Mouse (Mus musculus) adipocyte (in vitro differentiated cells): ENCODE measurements around the gene Fam229b.
A peak's percentile ranks its signal among the peaks of the same experiment; 100 is the strongest.

ENCODE experiments used
- DNase-seq: peaks from one replicate; pipeline ENCODE4 v3.0.0-alpha.2; 2016; ENCODE audit warnings: low spot score

The Fam229b gene

GRCm38 (mm10) chr10:39133462-39134310 lies at the start of gene Fam229b, which contains the start of gene Tube1:
Gene Fam229b, minus strand, starts transcription at chr10:39133914.
Gene Tube1, plus strand, starts transcription at chr10:39133976.
- DNase-seq = peak; percentile 89

- no peak for DNase-seq
Observed at GRCm38 (mm10) chr10:39176981-39177380, 43.3 kb upstream of the Fam229b start.

GRCm38 (mm10) chr10:39173077-39173476 lies 39.4 kb upstream of the Fam229b start:
- DNase-seq = no peak

GRCm38 (mm10) chr10:39172540-39172931 lies 38.8 kb upstream of the Fam229b start:
- no peak for DNase-seq

- DNase-seq = peak; percentile 93
Observed at GRCm38 (mm10) chr10:39171603-39172539, 38.2 kb upstream of the Fam229b start.

- peak; percentile 90 for DNase-seq
Observed at GRCm38 (mm10) chr10:39171134-39171533, 37.4 kb upstream of the Fam229b start.

GRCm38 (mm10) chr10:39170706-39171105 lies 37.0 kb upstream of the Fam229b start:
- DNase-seq = no peak

- DNase-seq = peak; percentile 47
Observed at GRCm38 (mm10) chr10:39170181-39170580, 36.5 kb upstream of the Fam229b start.

- no peak for DNase-seq
Observed at GRCm38 (mm10) chr10:39169642-39170041, 35.9 kb upstream of the Fam229b start.

- no peak for DNase-seq
Observed at GRCm38 (mm10) chr10:39167611-39168010, 33.9 kb upstream of the Fam229b start.

GRCm38 (mm10) chr10:39165632-39166115 lies 32.0 kb upstream of the Fam229b start:
- no peak for DNase-seq

- no peak for DNase-seq
Observed at GRCm38 (mm10) chr10:39163694-39164093, 30.0 kb upstream of the Fam229b start, which contains the start of gene Ccn6. Gene Ccn6, minus strand, starts transcription at chr10:39163794.

- DNase-seq = no peak
Observed at GRCm38 (mm10) chr10:39162666-39163484, 29.2 kb upstream of the Fam229b start.

GRCm38 (mm10) chr10:39161406-39161805 lies 27.7 kb upstream of the Fam229b start:
- no peak for DNase-seq

- DNase-seq = no peak
Observed at GRCm38 (mm10) chr10:39158306-39158705, 24.6 kb upstream of the Fam229b start.

- peak; percentile 8 for DNase-seq
Observed at GRCm38 (mm10) chr10:39157321-39157720, 23.6 kb upstream of the Fam229b start.

- DNase-seq = no peak
Observed at GRCm38 (mm10) chr10:39156719-39157118, 23.0 kb upstream of the Fam229b start.

GRCm38 (mm10) chr10:39142216-39142615 lies 8.5 kb upstream of the Fam229b start:
- no peak for DNase-seq

GRCm38 (mm10) chr10:39141401-39141800 lies 7.7 kb upstream of the Fam229b start:
- DNase-seq = no peak

- DNase-seq = no peak
Observed at GRCm38 (mm10) chr10:39140843-39141242, 7.1 kb upstream of the Fam229b start.

- DNase-seq = no peak
Observed at GRCm38 (mm10) chr10:39138761-39139160, 5.0 kb upstream of the Fam229b start.
